Comparison of ENCODE assay signal across 11 mouse cellular contexts in the genomic region with DNA sequence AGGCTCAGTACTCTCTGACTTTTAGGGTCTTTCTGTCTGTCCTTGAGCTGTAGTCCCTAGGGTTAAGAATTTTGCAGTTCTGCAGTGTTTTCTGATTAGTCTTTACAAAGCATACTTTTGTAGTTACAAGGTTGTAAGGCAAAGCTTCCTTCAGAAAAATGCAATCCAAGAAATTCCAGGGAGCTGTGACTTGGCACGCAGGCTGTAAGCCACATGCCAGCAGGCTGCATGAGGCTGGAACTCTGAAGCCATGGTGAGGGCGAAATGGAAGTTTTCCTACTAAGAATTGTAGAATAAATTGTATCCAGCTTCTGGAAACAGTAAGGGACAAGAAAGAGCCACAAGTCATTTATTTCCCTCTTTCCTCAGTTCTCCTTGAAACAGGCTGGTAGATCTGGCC. TPM values are rescaled to one million over a fixed set of nuclear protein-coding genes. Genes with fewer than 3 reads are reported as not detected.
DNase-seq lines count a peak whose midpoint lies in the region; ATAC-seq and TF ChIP-seq lines count a peak whose summit lies in the region.
"Had no signal": no experiment of that assay in that cellular context is flagged by ENCODE, and none has a peak within 500 bp of the region (broad histone marks: within the 10 kb centered on the region; RNA-seq: fewer than 3 reads in every experiment).

No protein-coding gene starts in this region.

- H3K9ac ChIP-seq in heart, embryonic 16.5 days (ENCODE audit: low read length): no peak overlapping the region
- H3K9ac ChIP-seq in lung, embryonic 16.5 days (ENCODE audit: low read length): 0 out of 2 replicates have a peak overlapping the region, but pooled peaks have one; percentile 5
- no peak overlapping the region for H3K9ac ChIP-seq in embryonic facial prominence, embryonic 14.5 days (ENCODE audit: low read depth, low read length)
- H3K9ac ChIP-seq in intestine, postnatal 0 days (ENCODE audit: low read depth, low read length): no peak overlapping the region
- H3K9ac ChIP-seq: stomach, embryonic 15.5 days had no signal

- no peaks in the 10 kb centered on the region for H3K9me3 ChIP-seq in heart, embryonic 16.5 days (replicated peaks; ENCODE audit: control insufficient read depth, low read length)
- no peaks in the 10 kb centered on the region for H3K9me3 ChIP-seq in lung, embryonic 16.5 days (ENCODE audit: control insufficient read depth, low read length)
- H3K9me3 ChIP-seq in embryonic facial prominence, embryonic 14.5 days (ENCODE audit: control insufficient read depth, low read length): no peaks in the 10 kb centered on the region
- H3K9me3 ChIP-seq in intestine, postnatal 0 days (ENCODE audit: control insufficient read depth): no peaks in the 10 kb centered on the region
- H3K9me3 ChIP-seq: stomach, embryonic 15.5 days had no signal

- DNase-seq in heart, postnatal 14 days: no peak
- no peak for DNase-seq in lung, postnatal 25 days (ENCODE audit: low spot score)
- DNase-seq in embryonic facial prominence, embryonic 14.5 days (ENCODE audit: low spot score): peak; percentile 54
- peak; percentile 18 for DNase-seq in lung, postnatal 14 days
- DNase-seq: cerebellum, adult 8-10 months; left cerebral cortex, postnatal 4 days had no signal

- H3K36me3 ChIP-seq in heart, embryonic 16.5 days (ENCODE audit: control insufficient read depth, insufficient read depth): no peaks in the 10 kb centered on the region
- no peaks in the 10 kb centered on the region for H3K36me3 ChIP-seq in lung, embryonic 16.5 days (ENCODE audit: control insufficient read depth, insufficient read depth, low read length)
- no peaks in the 10 kb centered on the region for H3K36me3 ChIP-seq in embryonic facial prominence, embryonic 14.5 days (ENCODE audit: control insufficient read depth, insufficient read depth, low read length)
- H3K36me3 ChIP-seq in intestine, postnatal 0 days (ENCODE audit: control insufficient read depth, insufficient read depth): no peaks in the 10 kb centered on the region
- H3K36me3 ChIP-seq: stomach, embryonic 15.5 days had no signal

- no peak overlapping the region for H3K4me3 ChIP-seq in heart, embryonic 16.5 days (ENCODE audit: low read length)
- no peak overlapping the region for H3K4me3 ChIP-seq in lung, embryonic 16.5 days (ENCODE audit: low read length)
- H3K4me3 ChIP-seq in embryonic facial prominence, embryonic 14.5 days (ENCODE audit: low read depth, low read length): no peak overlapping the region
- H3K4me3 ChIP-seq in intestine, postnatal 0 days (ENCODE audit: low read depth, low read length): no peak overlapping the region
- H3K4me3 ChIP-seq: stomach, embryonic 15.5 days had no signal

- H3K4me2 ChIP-seq in heart, embryonic 16.5 days (ENCODE audit: low read depth, low read length): no peak overlapping the region
- no peak overlapping the region for H3K4me2 ChIP-seq in lung, embryonic 16.5 days (ENCODE audit: low read depth, low read length)
- H3K4me2 ChIP-seq in embryonic facial prominence, embryonic 14.5 days (ENCODE audit: low read depth, low read length): no peak overlapping the region
- no peak overlapping the region for H3K4me2 ChIP-seq in intestine, postnatal 0 days (replicated peaks; ENCODE audit: low read depth)
- H3K4me2 ChIP-seq: stomach, embryonic 15.5 days had no signal

- no peaks in the 10 kb centered on the region for H3K27me3 ChIP-seq in heart, embryonic 16.5 days (ENCODE audit: control insufficient read depth, insufficient read depth, low read length)
- H3K27me3 ChIP-seq in lung, embryonic 16.5 days (ENCODE audit: control insufficient read depth, insufficient read depth, low read depth, low read length): no peaks in the 10 kb centered on the region
- H3K27me3 ChIP-seq in embryonic facial prominence, embryonic 14.5 days (replicated peaks; ENCODE audit: control insufficient read depth, insufficient read depth, low read length): no peaks in the 10 kb centered on the region
- H3K27me3 ChIP-seq in intestine, postnatal 0 days (replicated peaks; ENCODE audit: control insufficient read depth, insufficient read depth, low read length): no peaks in the 10 kb centered on the region
- H3K27me3 ChIP-seq: stomach, embryonic 15.5 days had no signal

- H3K27ac ChIP-seq in heart, embryonic 16.5 days (ENCODE audit: low read length): peak overlapping the region; percentile 58
- peak overlapping the region; percentile 55 for H3K27ac ChIP-seq in lung, embryonic 16.5 days (ENCODE audit: low read length)
- H3K27ac ChIP-seq in embryonic facial prominence, embryonic 14.5 days (replicated peaks; ENCODE audit: low read depth, low read length): 0 out of 2 replicates have a peak overlapping the region, but pooled peaks have one; percentile 40
- H3K27ac ChIP-seq in intestine, postnatal 0 days (ENCODE audit: low read depth, low read length): no peak overlapping the region
- H3K27ac ChIP-seq: stomach, embryonic 15.5 days had no signal

- 0 out of 2 replicates have a peak, but pooled peaks have one; percentile 5 for ATAC-seq in heart, embryonic 16.5 days (replicated peaks; ENCODE audit: extremely low read depth, insufficient read depth, low FRiP score)
- no peak for ATAC-seq in lung, embryonic 16.5 days (ENCODE audit: low read depth)
- ATAC-seq in embryonic facial prominence, embryonic 14.5 days (ENCODE audit: low read depth): no peak
- no peak for ATAC-seq in intestine, postnatal 0 days
- ATAC-seq: forebrain, embryonic 14.5 days had no signal

- intact Hi-C loops in heart, postnatal 14 days (cut with DNase I): no loop called here

- 78% methylated on average over 2 of the region's 2 CpGs for WGBS in heart, embryonic 16.5 days
- WGBS in lung, embryonic 16.5 days: 52% methylated on average over 2 of the region's 2 CpGs
- WGBS in embryonic facial prominence, embryonic 14.5 days: 47% methylated on average over 2 of the region's 2 CpGs
- WGBS in intestine, postnatal 0 days: 92% methylated on average over 2 of the region's 2 CpGs

- no peak for TF ChIP-seq CTCF in intestine, postnatal 0 days (IDR thresholded peaks at IDR 0.05; ENCODE audit: low read depth)

- H3K4me1 ChIP-seq in heart, embryonic 16.5 days (ENCODE audit: control insufficient read depth, insufficient read depth, low read length): peaks cover 6% of the 10 kb centered on the region; the same call in 1 of the 2 replicates
- peaks cover 29% of the 10 kb centered on the region for H3K4me1 ChIP-seq in lung, embryonic 16.5 days (replicated peaks; ENCODE audit: control insufficient read depth, insufficient read depth, low read length)
- peaks cover 27% of the 10 kb centered on the region for H3K4me1 ChIP-seq in embryonic facial prominence, embryonic 14.5 days (ENCODE audit: control insufficient read depth, insufficient read depth, low read length)
- 0 out of 2 replicates have a peak, but pooled peaks cover 5% of the 10 kb centered on the region for H3K4me1 ChIP-seq in intestine, postnatal 0 days (replicated peaks; ENCODE audit: control insufficient read depth, insufficient read depth, low read length)
- H3K4me1 ChIP-seq: stomach, embryonic 15.5 days had no signal

RNA-seq across cellular contexts. Expression of a gene that starts 15.4 kb away (rescaled TPM):
- 69.8 and 71.1 TPM in 2 replicates for polyA plus RNA-seq in heart, embryonic 16.5 days (2015; fragmentation: Nextera tagmentation; extraction: Ambion mirVana)
- 100 to 1,000 TPM; 109 to 114 TPM for total RNA-seq in heart, postnatal 14 days (2021)
- polyA plus RNA-seq in lung, embryonic 16.5 days (2015; fragmentation: Nextera tagmentation; extraction: Ambion mirVana): 129 and 133 TPM in 2 replicates
- polyA plus RNA-seq in embryonic facial prominence, embryonic 14.5 days (2014; fragmentation: Nextera tagmentation; extraction: Ambion mirVana): 144 and 166 TPM in 2 replicates
- 72.7 and 73.3 TPM in 2 replicates for polyA plus RNA-seq in intestine, postnatal 0 days (2015; fragmentation: Nextera tagmentation; extraction: Ambion mirVana)

Comparison
In these comparisons a context has a peak if more than half of its experiments do, and no peak if none do; other contexts are left out.
1. DNase-seq: peak in embryonic facial prominence, embryonic 14.5 days (single experiment) and lung, postnatal 14 days (single experiment); none in heart, postnatal 14 days (0 of 2) and lung, postnatal 25 days (single experiment).